In the genomic region with DNA sequence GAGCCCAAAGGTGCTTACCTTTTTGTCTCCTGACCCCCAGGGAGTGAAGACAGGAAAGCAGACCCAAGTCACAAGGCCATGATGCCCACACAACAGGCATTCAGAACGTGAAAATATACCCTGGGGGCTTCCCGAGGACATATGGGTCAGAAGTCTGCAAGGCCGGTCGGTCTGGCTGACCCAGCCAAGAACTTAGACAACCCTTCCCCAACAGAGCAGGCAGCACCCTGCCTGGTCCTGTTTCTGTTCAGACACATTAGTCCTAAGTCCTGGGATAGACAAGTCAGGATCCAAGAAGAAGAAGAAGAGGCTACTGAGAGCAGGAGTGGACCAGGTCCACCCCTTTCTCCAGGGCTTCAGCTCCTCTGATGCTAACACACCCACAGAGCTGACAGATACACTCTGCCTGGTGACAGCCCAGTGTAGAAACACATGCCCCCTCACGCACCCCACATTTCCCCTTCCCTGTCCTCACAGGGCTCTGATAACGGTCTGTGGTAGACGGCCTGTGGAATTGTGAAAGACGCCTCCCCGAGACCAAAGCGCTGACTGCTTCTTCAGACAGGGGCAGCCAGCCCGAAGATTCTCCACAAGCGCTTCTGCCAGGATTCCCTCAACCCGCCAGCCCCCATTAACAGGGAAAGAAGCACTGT, we compare ENCODE assay signal across 14 mouse cellular contexts. TPM values are rescaled to one million over a fixed set of nuclear protein-coding genes. Genes with fewer than 3 reads are reported as not detected.
DNase-seq lines count a peak whose midpoint lies in the region; ATAC-seq and TF ChIP-seq lines count a peak whose summit lies in the region.
"Had no signal": no experiment of that assay in that cellular context is flagged by ENCODE, and none has a peak within 500 bp of the region (broad histone marks: within the 10 kb centered on the region; RNA-seq: fewer than 3 reads in every experiment).

No protein-coding gene starts in this region.

- H3K4me3 ChIP-seq in gastrocnemius, adult 2 months, result no peak overlapping the region
- no peak overlapping the region for H3K4me3 ChIP-seq in spleen, adult 2 months (ENCODE audit: extremely low read depth, insufficient read depth, insufficient read length)
- H3K4me3 ChIP-seq in liver, embryonic 11.5 days (ENCODE audit: low read depth, low read length), result peak overlapping the region; percentile 46; the same call in 1 of the 2 replicates
- H3K4me3 ChIP-seq in stomach, embryonic 16.5 days (replicated peaks; ENCODE audit: low read length), result no peak overlapping the region
- H3K4me3 ChIP-seq in forebrain, embryonic 10.5 days, result no peak overlapping the region
- H3K4me3 ChIP-seq: forebrain, embryonic 13.5 days; hindbrain, embryonic 15.5 days had no signal

- no peak for TF ChIP-seq CTCF in gastrocnemius, adult 2 months (IDR thresholded peaks at IDR 0.05)
- no peak for TF ChIP-seq CTCF in spleen, adult 2 months (IDR thresholded peaks at IDR 0.05; ENCODE audit: extremely low read depth, insufficient read depth, insufficient read length, insufficient replicate concordance)

- H3K4me1 ChIP-seq in spleen, adult 2 months (ENCODE audit: control insufficient read depth, insufficient read depth, insufficient read length), result peaks cover 17% of the 10 kb centered on the region; the same call in 1 of the 2 replicates
- H3K4me1 ChIP-seq in liver, embryonic 11.5 days (replicated peaks; ENCODE audit: control insufficient read depth, insufficient read depth, low read length), result peaks cover 73% of the 10 kb centered on the region
- H3K4me1 ChIP-seq in stomach, embryonic 16.5 days (ENCODE audit: control insufficient read depth, insufficient read depth, low read length), result peaks cover 3% of the 10 kb centered on the region
- H3K4me1 ChIP-seq in forebrain, embryonic 10.5 days, result peaks cover 22% of the 10 kb centered on the region
- H3K4me1 ChIP-seq: forebrain, embryonic 13.5 days; hindbrain, embryonic 15.5 days had no signal

- DNase-seq in gastrocnemius, adult 2 months, result no peak
- no peak for DNase-seq in gastrocnemius, postnatal 25 days
- no peak for DNase-seq in spleen, adult 2 months (ENCODE audit: low read depth in 1 of 2, low spot score in 2 of 2)
- DNase-seq in spleen, postnatal 14 days (ENCODE audit: low spot score in 2 of 2), result no peak
- no peak for DNase-seq in liver, embryonic 11.5 days (ENCODE audit: low spot score)
- no peak for DNase-seq in forebrain, embryonic 10.5 days (ENCODE audit: extremely low spot score, low spot score)
- DNase-seq: kidney, adult 9 months; right cerebral cortex, postnatal 25 days; thymus, adult 18-20 months had no signal

- H3K27me3 ChIP-seq in spleen, adult 2 months (ENCODE audit: control insufficient read depth, insufficient read depth, low read length), result no peaks in the 10 kb centered on the region
- no peaks in the 10 kb centered on the region for H3K27me3 ChIP-seq in liver, embryonic 11.5 days (replicated peaks; ENCODE audit: control insufficient read depth, insufficient read depth, low read length)
- no peaks in the 10 kb centered on the region for H3K27me3 ChIP-seq in stomach, embryonic 16.5 days (ENCODE audit: control insufficient read depth, insufficient read depth, low read length)
- no peaks in the 10 kb centered on the region for H3K27me3 ChIP-seq in forebrain, embryonic 10.5 days (ENCODE audit: poor library complexity, severe bottlenecking)
- H3K27me3 ChIP-seq: forebrain, embryonic 13.5 days; hindbrain, embryonic 15.5 days had no signal

- WGBS in spleen, adult 2 months, result 44% methylated on average over 13 of the region's 13 CpGs
- WGBS in liver, embryonic 11.5 days, result 44% methylated on average over 13 of the region's 13 CpGs
- 75% methylated on average over 13 of the region's 13 CpGs for WGBS in stomach, embryonic 16.5 days
- 86% methylated on average over 13 of the region's 13 CpGs for WGBS in forebrain, embryonic 10.5 days

- no peak for TF ChIP-seq POLR2A in spleen, adult 2 months (IDR thresholded peaks at IDR 0.05; ENCODE audit: low read depth, low read length)

- intact Hi-C loops in gastrocnemius, adult 2 months (cut with DNase I), result no loop called here

- ATAC-seq in liver, embryonic 11.5 days (replicated peaks; ENCODE audit: low FRiP score), result no peak
- ATAC-seq in stomach, embryonic 16.5 days (ENCODE audit: insufficient read depth, low FRiP score), result no peak
- ATAC-seq in monocyte, adult 5-6 weeks (replicated peaks; ENCODE audit: insufficient number of reproducible peaks, low FRiP score, low TSS enrichment, poor library complexity, severe bottlenecking), result no peak
- ATAC-seq: forebrain, embryonic 13.5 days; lung, postnatal 0 days had no signal

- H3K9me3 ChIP-seq in liver, embryonic 11.5 days (ENCODE audit: control insufficient read depth, low read length), result no peaks in the 10 kb centered on the region
- H3K9me3 ChIP-seq in stomach, embryonic 16.5 days (replicated peaks; ENCODE audit: control insufficient read depth, low read length), result no peaks in the 10 kb centered on the region
- H3K9me3 ChIP-seq in forebrain, embryonic 10.5 days, result no peaks in the 10 kb centered on the region
- H3K9me3 ChIP-seq: forebrain, embryonic 13.5 days; hindbrain, embryonic 15.5 days had no signal

- H3K9ac ChIP-seq in liver, embryonic 11.5 days (ENCODE audit: low read depth, low read length), result peak overlapping the region; percentile 34; the same call in 1 of the 2 replicates
- peak overlapping the region; percentile 20; the same call in 1 of the 2 replicates for H3K9ac ChIP-seq in stomach, embryonic 16.5 days (ENCODE audit: low read length)
- H3K9ac ChIP-seq: forebrain, embryonic 13.5 days; hindbrain, embryonic 15.5 days had no signal

- peak overlapping the region; percentile 12; the same call in 1 of the 2 replicates for H3K27ac ChIP-seq in gastrocnemius, adult 2 months
- H3K27ac ChIP-seq in spleen, adult 2 months (ENCODE audit: insufficient read depth, low read length), result peak overlapping the region; percentile 81
- peak overlapping the region; percentile 95 for H3K27ac ChIP-seq in liver, embryonic 11.5 days (ENCODE audit: low read depth, low read length)
- H3K27ac ChIP-seq in stomach, embryonic 16.5 days (ENCODE audit: low read length), result no peak overlapping the region
- H3K27ac ChIP-seq in forebrain, embryonic 10.5 days, result no peak overlapping the region
- H3K27ac ChIP-seq: forebrain, embryonic 13.5 days; hindbrain, embryonic 15.5 days had no signal

- H3K4me2 ChIP-seq in liver, embryonic 11.5 days, result peak overlapping the region; percentile 61
- no peak overlapping the region for H3K4me2 ChIP-seq in stomach, embryonic 16.5 days (ENCODE audit: low read depth, low read length)
- H3K4me2 ChIP-seq: forebrain, embryonic 13.5 days; hindbrain, embryonic 15.5 days had no signal

- no peaks in the 10 kb centered on the region; the same call in 1 of the 2 replicates for H3K36me3 ChIP-seq in spleen, adult 2 months (ENCODE audit: control insufficient read depth, insufficient read depth, low read length)
- peaks cover 2% of the 10 kb centered on the region; the same call in 1 of the 2 replicates for H3K36me3 ChIP-seq in liver, embryonic 11.5 days (ENCODE audit: control insufficient read depth, insufficient read depth, low read length)
- no peaks in the 10 kb centered on the region for H3K36me3 ChIP-seq in stomach, embryonic 16.5 days (ENCODE audit: control insufficient read depth, insufficient read depth, low read length)
- H3K36me3 ChIP-seq in forebrain, embryonic 10.5 days (replicated peaks), result peaks cover 54% of the 10 kb centered on the region
- H3K36me3 ChIP-seq: hindbrain, embryonic 15.5 days had no signal

RNA-seq across cellular contexts. Expression of gene Rps6ka1, which starts 12.6 kb away (rescaled TPM):
- total RNA-seq in gastrocnemius, adult 2 months (2021), result 1 to 10 TPM; 3.5 to 4.8 TPM
- 1 to 10 TPM; 4.0 to 4.3 TPM for total RNA-seq in gastrocnemius, postnatal 25 days (2021)
- 76.6 and 98.9 TPM in 2 replicates for polyA plus RNA-seq in spleen, adult 2 months (2012; rRNA removed)
- polyA plus RNA-seq in liver, embryonic 11.5 days (2014; fragmentation: Nextera tagmentation; extraction: Ambion mirVana), result 66.5 and 74.7 TPM in 2 replicates
- polyA plus RNA-seq in stomach, embryonic 16.5 days (2015; fragmentation: Nextera tagmentation; extraction: Ambion mirVana), result 69.2 and 71.8 TPM in 2 replicates
- polyA plus RNA-seq in forebrain, embryonic 10.5 days (2016; fragmentation: Nextera tagmentation; extraction: Ambion mirVana), result 42.7 and 44.1 TPM in 2 replicates
- 122 to 151 TPM (median 138 TPM) in 3 replicates for total RNA-seq in monocyte, adult 5-6 weeks (2017)

Comparison
In these comparisons a context has a peak if more than half of its experiments do, and no peak if none do; other contexts are left out.
1. H3K27ac ChIP-seq: peak in gastrocnemius, adult 2 months (single experiment), spleen, adult 2 months (single experiment) and liver, embryonic 11.5 days (single experiment); none in stomach, embryonic 16.5 days (single experiment) and forebrain, embryonic 10.5 days (single experiment).